Mouse (Mus musculus): ENCODE measurements around the gene Tex50. TPM values are rescaled to one million over a fixed set of nuclear protein-coding genes. Genes with fewer than 3 reads are reported as not detected.
"Not testable (repeated sequence)": the region's sequence is repeated elsewhere in the genome, so short reads cannot be mapped to it uniquely, and the experiment has no call there.

The Tex50 gene
- polyA plus RNA-seq, 1 experiment from 2014 or later = not detected

- 2% methylated on average over 40 of the region's 40 CpGs for WGBS
Observed at GRCm38 (mm10) chr1:161170651-161171050, 11.5 kb upstream of the Tex50 start.

GRCm38 (mm10) chr1:161160266-161160665, 1.2 kb upstream of the Tex50 start:
- WGBS = 72% methylated on average over 4 of the region's 4 CpGs
- H3K4me2 ChIP-seq (ENCODE audit: low read depth) = no peak overlapping the region
- no peaks in the 10 kb centered on the region for H3K9me3 ChIP-seq (ENCODE audit: control insufficient read depth, low read length)
- no peaks in the 10 kb centered on the region for H3K36me3 ChIP-seq (ENCODE audit: control insufficient read depth, insufficient read depth, low read length)
- H3K27me3 ChIP-seq (ENCODE audit: control insufficient read depth, insufficient read depth, low read length) = no peaks in the 10 kb centered on the region
- DNase-seq (ENCODE audit: low spot score) (no peak), ATAC-seq (ENCODE audit: insufficient read depth, low FRiP score, low TSS enrichment) (no peak)
- no peak overlapping the region for H3K9ac ChIP-seq (ENCODE audit: low read length)
- no peak overlapping the region for H3K27ac ChIP-seq (ENCODE audit: low read depth, low read length)
- H3K4me3 ChIP-seq (ENCODE audit: low read depth, low read length) = no peak overlapping the region
- no peaks in the 10 kb centered on the region for H3K4me1 ChIP-seq (ENCODE audit: control insufficient read depth, insufficient read depth, low read length)

More at GRCm38 (mm10) chr1:161170651-161171050, 11.5 kb upstream of the Tex50 start:
- Histone ChIP-seq H3K27ac (ENCODE audit: low read depth, low read length) (no peak overlapping the region), H3K9me3 (ENCODE audit: control insufficient read depth, low read length) (no peaks in the 10 kb centered on the region), H3K4me2 (ENCODE audit: low read depth) (peak overlapping the region; percentile 50), H3K9ac (ENCODE audit: low read length) (peak overlapping the region; percentile 3; the same call in 1 of the 2 replicates), H3K36me3 (ENCODE audit: control insufficient read depth, insufficient read depth, low read length) (no peaks in the 10 kb centered on the region), H3K4me3 (ENCODE audit: low read depth, low read length) (peak overlapping the region; percentile 28), H3K4me1 (ENCODE audit: control insufficient read depth, insufficient read depth, low read length) (no peaks in the 10 kb centered on the region), H3K27me3 (ENCODE audit: control insufficient read depth, insufficient read depth, low read length) (no peaks in the 10 kb centered on the region)
- DNase-seq (ENCODE audit: low spot score) (peak; percentile 81), ATAC-seq (ENCODE audit: insufficient read depth, low FRiP score, low TSS enrichment) (peak; percentile 95)

GRCm38 (mm10) chr1:161156546-161156945, 2.6 kb downstream of the Tex50 start:
- Histone ChIP-seq H3K9me3 (ENCODE audit: control insufficient read depth, low read length) (no peaks in the 10 kb centered on the region), H3K27me3 (ENCODE audit: control insufficient read depth, insufficient read depth, low read length) (no peaks in the 10 kb centered on the region), H3K4me1 (ENCODE audit: control insufficient read depth, insufficient read depth, low read length) (no peaks in the 10 kb centered on the region), H3K36me3 (ENCODE audit: control insufficient read depth, insufficient read depth, low read length) (no peaks in the 10 kb centered on the region), H3K4me3 (ENCODE audit: low read depth, low read length) (no peak overlapping the region), H3K9ac (ENCODE audit: low read length) (no peak overlapping the region), H3K27ac (ENCODE audit: low read depth, low read length) (no peak overlapping the region), H3K4me2 (ENCODE audit: low read depth) (no peak overlapping the region)
- no peak for DNase-seq (ENCODE audit: low spot score)
- whole genome bisulfite sequencing = 91% methylated on average over 10 of the region's 10 CpGs
- no peak for ATAC-seq (ENCODE audit: insufficient read depth, low FRiP score, low TSS enrichment)

DNA sequence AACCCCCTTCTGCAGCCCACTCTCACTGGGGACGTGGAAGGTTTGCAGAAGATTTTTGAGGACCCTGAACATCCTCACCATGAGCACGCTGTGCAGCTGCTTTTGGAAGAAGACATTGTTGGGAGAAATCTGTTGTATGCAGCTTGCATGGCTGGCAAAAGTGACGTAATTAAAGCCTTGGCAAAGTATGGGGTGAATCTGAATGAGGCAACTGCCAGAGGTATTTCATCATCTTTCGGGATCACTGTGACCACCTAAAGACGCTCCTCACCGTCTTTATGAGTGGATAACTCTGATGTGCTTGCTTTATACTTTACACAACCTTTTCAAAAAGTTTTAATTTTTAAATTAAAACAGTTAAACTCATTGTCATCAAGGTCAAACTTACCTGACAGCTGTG, 8.0 kb downstream of the Tex50 start:
- no peaks in the 10 kb centered on the region for H3K4me1 ChIP-seq (ENCODE audit: control insufficient read depth, insufficient read depth, low read length)
- no peaks in the 10 kb centered on the region for H3K27me3 ChIP-seq (ENCODE audit: control insufficient read depth, insufficient read depth, low read length)
- no peak overlapping the region for H3K4me2 ChIP-seq (ENCODE audit: low read depth)
- ATAC-seq (ENCODE audit: insufficient read depth, low FRiP score, low TSS enrichment) (no peak), DNase-seq (ENCODE audit: low spot score) (no peak)
- 75% methylated on average over 6 of the region's 6 CpGs for WGBS
- H3K9ac ChIP-seq (ENCODE audit: low read length) = no peak overlapping the region
- H3K27ac ChIP-seq (ENCODE audit: low read depth, low read length) = no peak overlapping the region
- H3K4me3 ChIP-seq (ENCODE audit: low read depth, low read length) = no peak overlapping the region
- H3K36me3 ChIP-seq (ENCODE audit: control insufficient read depth, insufficient read depth, low read length) = no peaks in the 10 kb centered on the region
- H3K9me3 ChIP-seq (ENCODE audit: control insufficient read depth, low read length) = no peaks in the 10 kb centered on the region

- 83% methylated on average over 2 of the region's 2 CpGs for WGBS
- H3K27me3 ChIP-seq (ENCODE audit: control insufficient read depth, insufficient read depth, low read length) = no peaks in the 10 kb centered on the region
- no peak overlapping the region for H3K9ac ChIP-seq (ENCODE audit: low read length)
- ATAC-seq (ENCODE audit: insufficient read depth, low FRiP score, low TSS enrichment) (no peak), DNase-seq (ENCODE audit: low spot score) (no peak)
- no peak overlapping the region for H3K27ac ChIP-seq (ENCODE audit: low read depth, low read length)
- no peak overlapping the region for H3K4me2 ChIP-seq (ENCODE audit: low read depth)
- no peaks in the 10 kb centered on the region for H3K9me3 ChIP-seq (ENCODE audit: control insufficient read depth, low read length)
- H3K4me3 ChIP-seq (ENCODE audit: low read depth, low read length) = no peak overlapping the region
- no peaks in the 10 kb centered on the region for H3K36me3 ChIP-seq (ENCODE audit: control insufficient read depth, insufficient read depth, low read length)
- H3K4me1 ChIP-seq (ENCODE audit: control insufficient read depth, insufficient read depth, low read length) = no peaks in the 10 kb centered on the region
Observed at GRCm38 (mm10) chr1:161147888-161148287, 11.2 kb downstream of the Tex50 start.

DNA sequence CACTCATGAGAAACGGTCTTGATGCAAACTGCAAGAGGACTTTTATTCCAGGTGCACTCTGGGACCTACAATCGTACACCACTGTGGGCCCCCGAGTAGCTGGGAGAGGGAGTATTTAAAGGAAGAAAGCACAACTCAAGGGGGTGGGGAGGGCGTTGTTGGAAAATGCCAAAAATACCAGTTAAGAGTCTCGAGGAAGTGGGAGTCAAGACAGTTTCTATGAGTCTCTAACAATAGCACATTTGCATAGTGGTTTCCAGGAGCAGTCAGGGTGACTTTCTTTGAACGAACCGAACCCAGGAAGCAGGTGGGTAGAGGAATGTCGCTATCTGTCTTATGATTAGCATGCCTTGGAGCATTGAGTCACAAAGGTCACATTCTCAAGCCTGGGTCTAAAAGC, 13.5 kb downstream of the Tex50 start:
- 84% methylated on average over 8 of the region's 8 CpGs for WGBS
- not testable (repeated sequence) for H3K27ac ChIP-seq (ENCODE audit: low read depth, low read length); H3K9ac ChIP-seq (ENCODE audit: low read length); H3K9me3 ChIP-seq (ENCODE audit: control insufficient read depth, low read length); H3K36me3 ChIP-seq (ENCODE audit: control insufficient read depth, insufficient read depth, low read length); DNase-seq (ENCODE audit: low spot score); H3K27me3 ChIP-seq (ENCODE audit: control insufficient read depth, insufficient read depth, low read length); H3K4me1 ChIP-seq (ENCODE audit: control insufficient read depth, insufficient read depth, low read length); ATAC-seq (ENCODE audit: insufficient read depth, low FRiP score, low TSS enrichment); H3K4me2 ChIP-seq (ENCODE audit: low read depth); H3K4me3 ChIP-seq (ENCODE audit: low read depth, low read length)

DNA sequence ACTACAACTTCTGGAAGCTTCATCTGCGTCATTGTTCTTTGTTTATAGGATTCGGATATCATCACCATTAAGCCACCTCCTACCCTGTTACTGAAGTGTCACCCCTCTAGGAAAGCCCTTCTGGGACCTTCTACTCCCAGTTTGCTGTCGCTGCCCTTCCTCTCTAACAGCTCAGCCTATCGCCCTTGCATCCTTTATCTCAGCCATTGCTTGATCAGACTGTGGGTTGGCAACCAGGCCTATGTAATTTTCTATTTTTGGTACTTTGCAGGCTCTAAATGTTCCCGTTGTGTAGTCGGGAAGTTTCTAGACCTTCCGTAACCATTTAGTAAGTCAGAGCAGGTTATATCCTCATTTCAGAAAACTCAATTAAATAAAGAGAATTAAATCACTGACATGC, 15.9 kb downstream of the Tex50 start:
- Histone ChIP-seq H3K4me3 (ENCODE audit: low read depth, low read length) (no peak overlapping the region), H3K4me1 (ENCODE audit: control insufficient read depth, insufficient read depth, low read length) (no peaks in the 10 kb centered on the region), H3K36me3 (ENCODE audit: control insufficient read depth, insufficient read depth, low read length) (no peaks in the 10 kb centered on the region), H3K27ac (ENCODE audit: low read depth, low read length) (no peak overlapping the region), H3K4me2 (ENCODE audit: low read depth) (no peak overlapping the region), H3K9ac (ENCODE audit: low read length) (no peak overlapping the region; the same call in 1 of the 2 replicates), H3K27me3 (ENCODE audit: control insufficient read depth, insufficient read depth, low read length) (no peaks in the 10 kb centered on the region), H3K9me3 (ENCODE audit: control insufficient read depth, low read length) (no peaks in the 10 kb centered on the region)
- no peak for ATAC-seq (ENCODE audit: insufficient read depth, low FRiP score, low TSS enrichment)
- 91% methylated on average over 7 of the region's 7 CpGs for WGBS
- DNase-seq (ENCODE audit: low spot score) = no peak

- Histone ChIP-seq H3K27ac (ENCODE audit: low read depth, low read length) (no peak within 1 kb of the TSS), H3K27me3 (ENCODE audit: control insufficient read depth, insufficient read depth, low read length) (no peaks in the 10 kb centered on the region), H3K36me3 (ENCODE audit: control insufficient read depth, insufficient read depth, low read length) (no peaks in the 10 kb centered on the region), H3K4me3 (ENCODE audit: low read depth, low read length) (peak within 1 kb of the TSS; percentile 37), H3K4me1 (ENCODE audit: control insufficient read depth, insufficient read depth, low read length) (no peaks in the 10 kb centered on the region), H3K9ac (ENCODE audit: low read length) (peak within 1 kb of the TSS; percentile 53), H3K9me3 (ENCODE audit: control insufficient read depth, low read length) (no peaks in the 10 kb centered on the region), H3K4me2 (ENCODE audit: low read depth) (peak within 1 kb of the TSS; percentile 70)
- DNase-seq (ENCODE audit: low spot score) = peak; percentile 71
- ATAC-seq (ENCODE audit: insufficient read depth, low FRiP score, low TSS enrichment) = peak; percentile 94
- WGBS = 7% methylated on average over 33 of the region's 33 CpGs
Observed at GRCm38 (mm10) chr1:161142531-161143159, 16.5 kb downstream of the Tex50 start, which contains the start of gene Ankrd45. Gene Ankrd45, plus strand, starts transcription at chr1:161142691.

DNA sequence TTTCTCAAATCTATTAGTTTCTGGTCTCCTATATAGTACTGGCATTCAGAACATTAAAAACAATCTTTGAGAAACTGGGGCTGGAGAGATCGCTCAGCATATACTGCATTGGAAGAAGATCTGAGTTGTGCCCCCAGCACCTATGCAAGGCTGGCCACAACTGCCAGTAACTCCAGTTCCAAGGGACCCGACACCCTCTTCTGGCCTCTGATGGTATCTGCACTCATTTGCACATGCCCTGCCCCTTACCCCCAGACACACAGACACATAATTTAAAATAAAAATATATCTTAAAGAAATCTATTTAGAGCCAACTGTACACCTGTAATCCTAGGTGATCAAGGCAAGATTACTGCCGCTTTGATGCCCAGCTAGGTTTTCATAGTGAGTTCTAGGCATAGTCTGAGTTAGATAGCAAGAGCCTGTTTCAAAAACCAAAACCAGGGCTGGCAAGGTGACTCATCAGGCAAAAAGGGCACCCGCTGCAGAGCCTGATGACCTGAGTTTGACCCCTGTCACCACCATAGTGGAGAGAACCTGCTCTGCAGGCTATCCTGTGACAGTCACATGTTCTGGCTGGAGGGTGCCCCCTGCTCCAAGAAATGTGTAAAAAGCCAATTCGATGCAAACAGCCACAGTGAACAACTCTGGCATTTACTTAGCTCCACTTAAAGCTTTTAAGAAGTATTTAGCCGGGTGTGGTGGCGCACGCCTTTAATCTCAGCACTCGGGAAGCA, 18.9 kb downstream of the Tex50 start:
- no peaks in the 10 kb centered on the region for H3K9me3 ChIP-seq (ENCODE audit: control insufficient read depth, low read length)
- H3K27ac ChIP-seq (ENCODE audit: low read depth, low read length) = no peak overlapping the region
- ATAC-seq (ENCODE audit: insufficient read depth, low FRiP score, low TSS enrichment) = no peak
- WGBS = 79% methylated on average over 9 of the region's 9 CpGs
- no peak overlapping the region for H3K9ac ChIP-seq (ENCODE audit: low read length)
- no peak overlapping the region for H3K4me2 ChIP-seq (ENCODE audit: low read depth)
- H3K27me3 ChIP-seq (ENCODE audit: control insufficient read depth, insufficient read depth, low read length) = no peaks in the 10 kb centered on the region
- H3K4me3 ChIP-seq (ENCODE audit: low read depth, low read length) = no peak overlapping the region
- no peak for DNase-seq (ENCODE audit: low spot score)
- no peaks in the 10 kb centered on the region for H3K4me1 ChIP-seq (ENCODE audit: control insufficient read depth, insufficient read depth, low read length)
- H3K36me3 ChIP-seq (ENCODE audit: control insufficient read depth, insufficient read depth, low read length) = no peaks in the 10 kb centered on the region

All from neural tube, embryonic 11.5 days (tissue).